Comparison of ENCODE assay signal across 36 mouse cellular contexts in genomic region chr7:30269641-30270040, GRCm38 (mm10). TPM values are rescaled to one million over a fixed set of nuclear protein-coding genes. Genes with fewer than 3 reads are reported as not detected.
"Had no signal": no experiment of that assay in that cellular context is flagged by ENCODE, and none has a peak within 500 bp of the region (broad histone marks: within the 10 kb centered on the region; RNA-seq: fewer than 3 reads in every experiment).

No protein-coding gene starts in this region.

- H3K4me2 ChIP-seq: limb, embryonic 13.5 days; limb, embryonic 15.5 days; liver, embryonic 11.5 days; liver, embryonic 12.5 days; liver, embryonic 13.5 days; liver, embryonic 15.5 days; lung, embryonic 14.5 days; lung, embryonic 15.5 days; midbrain, embryonic 11.5 days; midbrain, embryonic 12.5 days; midbrain, embryonic 13.5 days; neural tube, embryonic 12.5 days; neural tube, embryonic 13.5 days had no signal

- H3K9me3 ChIP-seq: limb, embryonic 13.5 days; limb, embryonic 15.5 days; liver, embryonic 12.5 days; liver, embryonic 13.5 days; liver, embryonic 15.5 days; lung, embryonic 15.5 days; megakaryocyte, embryonic 14.5 days; midbrain, embryonic 10.5 days; midbrain, embryonic 12.5 days; midbrain, embryonic 13.5 days; neural tube, embryonic 12.5 days; neural tube, embryonic 13.5 days had no signal

- H3K27me3 ChIP-seq: limb, embryonic 13.5 days; limb, embryonic 15.5 days; liver, embryonic 12.5 days; liver, embryonic 13.5 days; liver, embryonic 15.5 days; lung, embryonic 15.5 days; megakaryocyte, embryonic 14.5 days; midbrain, embryonic 12.5 days; midbrain, embryonic 13.5 days; neural tube, embryonic 12.5 days; neural tube, embryonic 13.5 days had no signal

- H3K4me3 ChIP-seq: left cerebral cortex, adult 2 months; limb, embryonic 13.5 days; limb, embryonic 15.5 days; liver, embryonic 12.5 days; liver, embryonic 13.5 days; liver, embryonic 15.5 days; lung, embryonic 15.5 days; megakaryocyte, embryonic 14.5 days; midbrain, embryonic 10.5 days; midbrain, embryonic 12.5 days; midbrain, embryonic 13.5 days; myocyte; neural tube, embryonic 12.5 days; neural tube, embryonic 13.5 days had no signal

- H3K27ac ChIP-seq: left cerebral cortex, adult 2 months; limb, embryonic 13.5 days; limb, embryonic 15.5 days; liver, embryonic 12.5 days; liver, embryonic 13.5 days; liver, embryonic 14.5 days; liver, embryonic 15.5 days; lung, embryonic 15.5 days; macrophage; midbrain, embryonic 10.5 days; midbrain, embryonic 12.5 days; midbrain, embryonic 13.5 days; neural tube, embryonic 12.5 days; neural tube, embryonic 13.5 days had no signal

- H3K36me3 ChIP-seq: neural tube, embryonic 13.5 days had no signal

- H3K4me1 ChIP-seq: limb, embryonic 13.5 days; limb, embryonic 15.5 days; liver, embryonic 12.5 days; liver, embryonic 13.5 days; liver, embryonic 15.5 days; lung, embryonic 15.5 days; midbrain, embryonic 10.5 days; midbrain, embryonic 12.5 days; midbrain, embryonic 13.5 days; neural tube, embryonic 12.5 days; neural tube, embryonic 13.5 days had no signal

- DNase-seq: left cerebral cortex, postnatal 4 days; liver; liver, embryonic 13.5 days; liver, postnatal 0 days; lung, adult 18-20 months; lung, adult 2 months; lung, embryonic 14.5 days; lung, postnatal 10 days; lung, postnatal 14 days; lung, postnatal 36 days; lung, postnatal 4 days had no signal

- H3K9ac ChIP-seq: limb, embryonic 13.5 days; limb, embryonic 15.5 days; liver, embryonic 12.5 days; liver, embryonic 13.5 days; liver, embryonic 14.5 days; liver, embryonic 15.5 days; liver, postnatal 0 days; lung, embryonic 14.5 days; lung, embryonic 15.5 days; midbrain, embryonic 12.5 days; midbrain, embryonic 13.5 days; neural tube, embryonic 12.5 days; neural tube, embryonic 13.5 days had no signal

- ATAC-seq: liver, embryonic 12.5 days; liver, postnatal 0 days; lung, postnatal 0 days; midbrain, embryonic 13.5 days; midbrain, embryonic 16.5 days had no signal

RNA-seq across cellular contexts. Expression of gene Thap8, which starts 10.3 kb away (rescaled TPM):
- polyA plus RNA-seq: liver, adult 2 months; liver, embryonic 11.5 days; liver, embryonic 12.5 days had no signal

RNA-seq across cellular contexts. Expression of gene Clip3, which starts 21.9 kb away (rescaled TPM):
- polyA plus RNA-seq: macrophage had no signal

RNA-seq across cellular contexts. Expression of gene Ovol3, which starts 34.1 kb away (rescaled TPM):
- polyA plus RNA-seq: limb, embryonic 11.5 days; liver, embryonic 11.5 days; liver, embryonic 12.5 days; liver, embryonic 13.5 days; liver, embryonic 14.5 days; liver, embryonic 15.5 days; liver, embryonic 16.5 days; liver, postnatal 0 days; lung, adult 2 months; lung, embryonic 15.5 days; lung, embryonic 16.5 days; macrophage; midbrain, embryonic 10.5 days; midbrain, embryonic 11.5 days; midbrain, embryonic 12.5 days; midbrain, embryonic 13.5 days; midbrain, embryonic 16.5 days; midbrain, postnatal 0 days; myocyte; neural tube, embryonic 11.5 days; neural tube, embryonic 12.5 days; neural tube, embryonic 13.5 days had no signal
